Mouse (Mus musculus): ENCODE measurements around the gene Nfil3. TPM values are rescaled to one million over a fixed set of nuclear protein-coding genes. Genes with fewer than 3 reads are reported as not detected.

Gene Nfil3
- total and polyA plus RNA-seq, 3 experiments: 0.03 to 0.11 TPM; not detected in 1

GRCm38 (mm10) chr13:52942876-52943388 is 37.9 kb downstream of the Nfil3 start:
- no peak for DNase-seq (ENCODE audit: low spot score)
- Histone ChIP-seq H3K36me3 (replicated peaks) (no peaks in the 10 kb centered on the region), H3K9me3 (replicated peaks) (no peaks in the 10 kb centered on the region), H3K27me3 (ENCODE audit: insufficient read depth, low read length) (no peaks in the 10 kb centered on the region), H3K4me1 (ENCODE audit: insufficient read depth, low read depth, low read length) (no peaks in the 10 kb centered on the region), H3K4me3 (ENCODE audit: low read depth, low read length) (no peak overlapping the region)
- TF ChIP-seq TAL1 (conservative IDR thresholded peaks at IDR 0.05; ENCODE audit: low read depth, low read length) (no peak), CTCF (IDR thresholded peaks at IDR 0.05; ENCODE audit: low read depth, low read length) (no peak), GATA1 (IDR thresholded peaks at IDR 0.05; ENCODE audit: borderline replicate concordance, low read length) (no peak), POLR2AphosphoS5 (IDR thresholded peaks at IDR 0.05; ENCODE audit: insufficient replicate concordance, low read depth, low read length) (no peak)
- no peak for ATAC-seq (ENCODE audit: extremely low read depth, insufficient number of reproducible peaks, low FRiP score, poor library complexity, severe bottlenecking)

- Histone ChIP-seq H3K36me3 (replicated peaks) (no peaks in the 10 kb centered on the region), H3K27me3 (ENCODE audit: insufficient read depth, low read length) (no peaks in the 10 kb centered on the region), H3K4me3 (ENCODE audit: low read depth, low read length) (no peak overlapping the region), H3K9me3 (replicated peaks) (no peaks in the 10 kb centered on the region), H3K4me1 (ENCODE audit: insufficient read depth, low read depth, low read length) (no peaks in the 10 kb centered on the region)
- DNase-seq (ENCODE audit: low spot score): no peak
- TF ChIP-seq GATA2 (IDR thresholded peaks at IDR 0.05; ENCODE audit: borderline replicate concordance, low read depth, low read length) (no peak), TAL1 (conservative IDR thresholded peaks at IDR 0.05; ENCODE audit: low read depth, low read length) (no peak), POLR2AphosphoS5 (IDR thresholded peaks at IDR 0.05; ENCODE audit: insufficient replicate concordance, low read depth, low read length) (no peak), GATA1 (IDR thresholded peaks at IDR 0.05; ENCODE audit: borderline replicate concordance, low read length) (no peak), CTCF (IDR thresholded peaks at IDR 0.05; ENCODE audit: low read depth, low read length) (no peak)
- no peak for ATAC-seq (ENCODE audit: extremely low read depth, insufficient number of reproducible peaks, low FRiP score, poor library complexity, severe bottlenecking)
These were observed 39.9 kb downstream of the Nfil3 start for GRCm38 (mm10) chr13:52940956-52941355.

- Histone ChIP-seq H3K4me3 (ENCODE audit: low read depth, low read length) (no peak overlapping the region), H3K4me1 (ENCODE audit: insufficient read depth, low read depth, low read length) (peaks cover 30% of the 10 kb centered on the region), H3K9me3 (replicated peaks) (no peaks in the 10 kb centered on the region), H3K27me3 (ENCODE audit: insufficient read depth, low read length) (no peaks in the 10 kb centered on the region), H3K36me3 (replicated peaks) (peaks cover 14% of the 10 kb centered on the region)
- no peak for ATAC-seq (ENCODE audit: extremely low read depth, insufficient number of reproducible peaks, low FRiP score, poor library complexity, severe bottlenecking)
- no peak for DNase-seq (ENCODE audit: low spot score)
- no peak for TF ChIP-seq GATA2 (IDR thresholded peaks at IDR 0.05; ENCODE audit: borderline replicate concordance, low read depth, low read length)
- TF ChIP-seq TAL1 (conservative IDR thresholded peaks at IDR 0.05; ENCODE audit: low read depth, low read length): no peak
- no peak for TF ChIP-seq CTCF (IDR thresholded peaks at IDR 0.05; ENCODE audit: low read depth, low read length)
- no peak for TF ChIP-seq GATA1 (IDR thresholded peaks at IDR 0.05; ENCODE audit: borderline replicate concordance, low read length)
- TF ChIP-seq POLR2AphosphoS5 (IDR thresholded peaks at IDR 0.05; ENCODE audit: insufficient replicate concordance, low read depth, low read length): no peak
These were observed 50.3 kb downstream of the Nfil3 start for GRCm38 (mm10) chr13:52930582-52930981.

GRCm38 (mm10) chr13:52929209-52930171 is 51.4 kb downstream of the Nfil3 start, which contains the start of gene Auh:
Gene Auh, minus strand, starts transcription at chr13:52929681.
- peak; percentile 89 for DNase-seq (ENCODE audit: low spot score)
- peaks cover 22% of the 10 kb centered on the region for H3K36me3 ChIP-seq (replicated peaks)
- peak within 1 kb of the TSS; percentile 92 for H3K4me3 ChIP-seq (ENCODE audit: low read depth, low read length)
- TF ChIP-seq GATA1 (IDR thresholded peaks at IDR 0.05; ENCODE audit: borderline replicate concordance, low read length) (no peak), POLR2AphosphoS5 (IDR thresholded peaks at IDR 0.05; ENCODE audit: insufficient replicate concordance, low read depth, low read length) (no peak), CTCF (IDR thresholded peaks at IDR 0.05; ENCODE audit: low read depth, low read length) (no peak), TAL1 (conservative IDR thresholded peaks at IDR 0.05; ENCODE audit: low read depth, low read length) (no peak), GATA2 (IDR thresholded peaks at IDR 0.05; ENCODE audit: borderline replicate concordance, low read depth, low read length) (no peak)
- H3K4me1 ChIP-seq (ENCODE audit: insufficient read depth, low read depth, low read length): peaks cover 30% of the 10 kb centered on the region
- H3K9me3 ChIP-seq (replicated peaks): peaks cover 8% of the 10 kb centered on the region; the same call in 1 of the 2 replicates
- ATAC-seq (ENCODE audit: extremely low read depth, insufficient number of reproducible peaks, low FRiP score, poor library complexity, severe bottlenecking): peak; percentile 83
- no peaks in the 10 kb centered on the region for H3K27me3 ChIP-seq (ENCODE audit: insufficient read depth, low read length)

- H3K4me1 ChIP-seq (ENCODE audit: insufficient read depth, low read depth, low read length): peaks cover 30% of the 10 kb centered on the region
- H3K27me3 ChIP-seq (ENCODE audit: insufficient read depth, low read length): no peaks in the 10 kb centered on the region
- TF ChIP-seq CTCF (IDR thresholded peaks at IDR 0.05; ENCODE audit: low read depth, low read length) (no peak), TAL1 (conservative IDR thresholded peaks at IDR 0.05; ENCODE audit: low read depth, low read length) (no peak), GATA1 (IDR thresholded peaks at IDR 0.05; ENCODE audit: borderline replicate concordance, low read length) (no peak), POLR2AphosphoS5 (IDR thresholded peaks at IDR 0.05; ENCODE audit: insufficient replicate concordance, low read depth, low read length) (no peak), GATA2 (IDR thresholded peaks at IDR 0.05; ENCODE audit: borderline replicate concordance, low read depth, low read length) (no peak)
- DNase-seq (ENCODE audit: low spot score): no peak
- ATAC-seq (ENCODE audit: extremely low read depth, insufficient number of reproducible peaks, low FRiP score, poor library complexity, severe bottlenecking): no peak
- peaks cover 31% of the 10 kb centered on the region for H3K36me3 ChIP-seq (replicated peaks)
- peaks cover 8% of the 10 kb centered on the region; the same call in 1 of the 2 replicates for H3K9me3 ChIP-seq (replicated peaks)
- H3K4me3 ChIP-seq (ENCODE audit: low read depth, low read length): peak overlapping the region; percentile 92; the same call in 1 of the 2 replicates
These were observed 52.5 kb downstream of the Nfil3 start for GRCm38 (mm10) chr13:52928392-52928791.

- H3K4me3 ChIP-seq (ENCODE audit: low read depth, low read length): no peak overlapping the region
- no peak for ATAC-seq (ENCODE audit: extremely low read depth, insufficient number of reproducible peaks, low FRiP score, poor library complexity, severe bottlenecking)
- peaks cover 8% of the 10 kb centered on the region; the same call in 1 of the 2 replicates for H3K9me3 ChIP-seq (replicated peaks)
- peaks cover 34% of the 10 kb centered on the region for H3K4me1 ChIP-seq (ENCODE audit: insufficient read depth, low read depth, low read length)
- TF ChIP-seq POLR2AphosphoS5 (IDR thresholded peaks at IDR 0.05; ENCODE audit: insufficient replicate concordance, low read depth, low read length) (no peak), CTCF (IDR thresholded peaks at IDR 0.05; ENCODE audit: low read depth, low read length) (no peak), TAL1 (conservative IDR thresholded peaks at IDR 0.05; ENCODE audit: low read depth, low read length) (no peak), GATA2 (IDR thresholded peaks at IDR 0.05; ENCODE audit: borderline replicate concordance, low read depth, low read length) (no peak), GATA1 (IDR thresholded peaks at IDR 0.05; ENCODE audit: borderline replicate concordance, low read length) (no peak)
- H3K36me3 ChIP-seq (replicated peaks): peaks cover 57% of the 10 kb centered on the region
- DNase-seq (ENCODE audit: low spot score): no peak
- H3K27me3 ChIP-seq (ENCODE audit: insufficient read depth, low read length): no peaks in the 10 kb centered on the region
These were observed 56.4 kb downstream of the Nfil3 start for GRCm38 (mm10) chr13:52924457-52924856.
